Mouse (Mus musculus): ENCODE measurements at regions not wholly inside any gene's neighbourhood (a gene's known extent, or its start where the extent isn't known, plus 50 kb on each side); places are given as distances from the start of the nearest gene placed in this dataset.
"Not testable (repeated sequence)": the region's sequence is repeated elsewhere in the genome, so short reads cannot be mapped to it uniquely, and the experiment has no call there.

DNA sequence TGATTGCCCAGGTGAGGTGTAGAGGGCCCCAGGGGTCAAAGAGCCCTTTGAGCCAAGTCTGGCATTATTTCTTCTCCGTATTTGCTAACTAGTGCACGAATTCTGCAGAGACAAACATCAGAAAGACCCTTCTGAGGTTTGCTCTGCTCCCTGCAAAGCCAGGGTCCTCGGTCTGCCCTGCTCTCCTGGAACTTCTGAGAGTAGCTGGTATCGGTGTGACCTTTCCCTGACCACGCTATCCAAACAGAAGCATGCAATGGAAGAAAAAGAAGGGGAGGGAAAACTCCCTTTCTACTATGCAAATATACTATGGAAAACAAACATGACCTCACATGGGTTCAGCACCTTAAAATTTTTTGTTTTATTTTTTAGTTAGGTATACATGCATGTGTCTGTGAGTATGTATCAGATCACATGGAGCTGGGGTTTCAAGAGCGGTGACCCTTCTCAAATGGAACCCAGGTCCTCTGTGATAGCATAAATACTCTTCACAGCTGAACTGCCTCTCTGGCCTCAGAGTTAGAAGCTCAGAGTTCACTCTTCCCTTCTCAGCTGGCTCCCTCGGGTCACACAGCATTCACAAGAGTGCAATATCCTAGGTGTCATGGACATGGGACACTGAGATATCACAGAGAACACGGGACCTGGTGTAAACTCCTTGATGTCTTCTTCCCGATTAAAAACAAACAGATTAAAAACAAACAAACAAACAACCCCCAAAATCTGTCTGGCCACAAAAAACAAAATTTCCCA, 144.7 kb downstream of the Bcl2l11 start:
- DNase-seq: no peak

DNA sequence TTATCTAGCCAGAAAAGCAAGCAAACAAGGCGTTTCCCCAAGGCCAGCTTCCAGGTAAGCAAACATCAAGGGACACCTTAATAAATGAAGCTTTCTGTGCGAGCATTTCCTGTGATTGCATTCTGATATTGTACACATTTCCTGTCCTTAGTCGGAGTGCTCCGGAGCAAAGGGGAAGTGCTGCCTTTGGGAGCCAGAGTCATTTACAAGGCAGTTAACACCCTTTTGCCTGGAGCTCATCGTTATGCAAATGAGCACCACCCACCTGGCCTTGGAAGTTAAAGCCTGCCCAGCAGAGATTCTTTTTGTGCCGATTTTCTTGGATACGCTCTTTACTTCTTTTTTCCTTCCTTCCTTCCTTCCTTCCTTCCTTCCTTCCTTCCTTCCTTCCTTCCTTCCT, 147.0 kb downstream of the Bcl2l11 start:
- no peak for DNase-seq

- DNase-seq: no peak
Observed at GRCm38 (mm10) chr2:128273292-128273691, 147.5 kb downstream of the Bcl2l11 start.

DNA sequence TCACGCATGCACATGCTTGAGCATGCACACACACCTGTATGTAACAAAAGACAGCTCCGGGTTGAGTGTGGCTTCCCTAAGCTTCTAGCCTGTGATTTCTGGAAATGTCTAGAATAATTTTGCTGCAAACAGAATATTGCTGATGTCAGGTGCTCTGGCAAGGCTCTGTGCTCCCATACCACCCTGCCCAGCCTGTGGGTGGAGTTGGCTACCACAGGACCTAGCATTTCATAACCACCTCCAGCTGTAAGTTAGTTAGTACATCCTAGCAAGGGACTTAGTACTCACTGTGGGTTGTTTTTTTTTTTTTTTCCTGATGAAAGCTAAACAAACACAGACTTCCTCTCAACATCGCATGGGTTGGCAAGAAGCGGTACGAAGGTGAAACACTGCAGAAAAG, 150.5 kb downstream of the Bcl2l11 start:
- no peak for DNase-seq

DNA sequence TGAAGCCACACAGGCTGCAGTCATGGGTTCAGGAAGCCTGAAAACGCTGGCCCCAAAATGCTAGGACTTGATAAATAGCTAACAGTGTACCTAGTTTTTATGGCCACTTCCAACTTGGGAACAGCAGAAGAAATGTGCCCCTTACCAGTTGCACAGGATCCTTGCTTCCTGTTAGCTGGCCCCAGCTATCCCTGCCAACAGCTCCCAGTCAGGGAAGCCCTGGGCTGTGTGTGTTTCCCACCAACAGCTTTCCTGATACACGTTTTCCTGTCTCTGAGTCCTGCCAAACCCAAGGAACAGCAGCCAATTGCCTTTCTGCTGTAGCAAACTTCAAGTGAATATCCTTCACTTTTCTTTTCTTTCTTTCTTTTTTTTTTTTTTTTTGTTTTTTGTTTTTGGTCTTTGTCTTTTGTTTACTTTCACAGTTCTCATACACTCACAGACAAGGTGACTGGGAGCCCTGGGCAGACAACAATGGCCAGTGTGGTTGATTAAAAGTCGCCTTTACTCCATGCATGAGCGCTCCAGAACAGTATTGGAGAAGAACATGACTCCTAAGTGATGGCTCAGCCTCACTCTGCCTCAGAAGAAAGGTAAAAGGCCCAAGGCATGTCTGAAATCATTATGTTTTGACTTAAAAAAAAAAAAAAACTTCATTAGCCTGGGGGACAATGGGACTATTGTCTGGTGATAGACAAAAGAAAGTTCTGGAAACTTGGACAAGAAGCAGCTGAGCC, 151.7 kb downstream of the Bcl2l11 start:
- peak; percentile 36 for DNase-seq

DNA sequence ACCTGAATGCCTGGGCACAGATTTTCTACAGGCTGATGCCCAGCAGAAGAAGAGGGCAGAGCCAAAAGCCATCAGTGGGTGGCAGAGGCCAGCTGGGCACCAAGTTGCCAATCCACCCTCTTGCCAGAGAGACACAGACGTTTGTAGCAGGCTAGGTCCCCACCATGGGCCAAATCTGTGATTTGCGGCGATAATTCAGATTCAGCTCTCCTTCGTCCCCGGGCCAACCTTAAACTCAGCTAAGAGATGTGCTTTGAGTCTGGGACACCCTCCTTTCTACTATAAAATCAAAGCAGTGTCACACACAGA, 152.2 kb downstream of the Bcl2l11 start:
- DNase-seq: no peak

DNA sequence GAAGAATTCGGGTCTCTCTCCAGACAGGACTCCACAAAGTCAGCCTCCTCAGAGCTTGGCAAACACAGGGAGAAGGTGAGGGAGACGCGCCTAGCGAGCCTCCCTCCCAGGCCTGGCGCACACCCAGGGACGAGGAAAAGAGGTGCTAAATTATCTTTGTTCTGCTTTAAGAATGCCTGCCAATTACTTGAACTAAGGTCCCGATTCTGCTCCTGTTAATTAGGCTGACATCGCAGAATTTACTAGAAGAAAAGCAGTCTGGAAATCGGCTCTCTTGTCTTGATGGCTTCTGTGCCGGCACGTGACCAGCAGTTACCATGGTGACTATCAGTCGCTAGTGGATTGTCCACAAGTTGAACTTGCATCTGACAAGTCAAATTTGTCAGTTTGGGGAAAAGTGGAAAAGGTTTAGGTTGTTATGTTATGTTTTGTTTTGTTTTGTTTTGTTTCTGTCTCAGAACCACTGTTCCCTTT, 152.8 kb downstream of the Bcl2l11 start:
- peak; percentile 61 for DNase-seq

GRCm38 (mm10) chr2:128279127-128279710, 153.4 kb downstream of the Bcl2l11 start:
- no peak for DNase-seq

GRCm38 (mm10) chr2:128282591-128282990, 156.8 kb downstream of the Bcl2l11 start:
- no peak for DNase-seq

DNA sequence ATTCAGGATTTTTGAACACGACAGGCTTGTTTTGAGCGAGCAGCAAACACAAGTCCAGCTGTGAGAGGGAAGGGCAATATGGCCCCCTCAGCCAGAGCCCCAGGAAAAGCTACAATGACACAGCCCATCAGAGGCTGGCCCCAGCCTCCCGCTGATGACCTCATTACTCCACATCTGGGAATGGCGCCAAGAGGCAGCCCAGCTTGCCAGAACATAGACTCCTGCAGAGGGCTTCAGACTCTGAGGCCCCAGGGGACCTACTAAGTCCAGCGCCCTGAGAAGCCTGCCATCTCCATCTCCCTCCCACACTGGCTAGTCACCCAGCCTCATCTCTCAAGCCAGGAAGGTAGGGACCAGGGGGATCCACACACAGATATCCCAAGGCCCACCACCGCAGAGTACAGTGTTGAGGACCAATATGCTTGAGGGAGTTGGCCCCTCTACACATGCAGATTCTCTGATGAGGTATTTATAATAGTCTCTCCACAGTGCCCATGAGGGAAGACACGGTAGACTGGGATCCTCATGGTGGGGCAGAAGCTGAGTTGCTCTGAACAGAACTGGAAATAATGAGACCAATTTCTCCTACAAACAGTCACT, 159.1 kb downstream of the Bcl2l11 start:
- DNase-seq: peak; percentile 94

DNA sequence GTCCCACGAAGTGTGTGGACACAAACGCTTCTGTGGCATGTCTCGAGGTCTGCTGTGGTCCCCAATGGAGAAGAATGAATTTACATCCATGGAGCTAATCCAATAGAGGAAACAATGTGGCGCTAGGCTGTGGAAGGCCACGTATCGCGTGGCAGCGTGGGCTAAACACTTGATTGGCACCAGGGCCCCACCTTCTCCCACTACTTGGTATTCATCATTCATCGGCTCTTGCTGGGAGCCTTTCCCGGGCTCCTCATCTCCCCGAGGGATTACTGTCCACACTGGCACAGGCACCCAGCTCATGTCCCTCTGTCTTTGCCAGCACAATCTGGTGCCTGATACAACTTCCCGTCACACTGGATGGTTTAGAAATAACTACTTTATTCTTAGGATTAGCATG, 159.6 kb downstream of the Bcl2l11 start:
- no peak for DNase-seq

- no peak for DNase-seq
Observed at GRCm38 (mm10) chr2:128288138-128288551, 162.3 kb downstream of the Bcl2l11 start.

DNA sequence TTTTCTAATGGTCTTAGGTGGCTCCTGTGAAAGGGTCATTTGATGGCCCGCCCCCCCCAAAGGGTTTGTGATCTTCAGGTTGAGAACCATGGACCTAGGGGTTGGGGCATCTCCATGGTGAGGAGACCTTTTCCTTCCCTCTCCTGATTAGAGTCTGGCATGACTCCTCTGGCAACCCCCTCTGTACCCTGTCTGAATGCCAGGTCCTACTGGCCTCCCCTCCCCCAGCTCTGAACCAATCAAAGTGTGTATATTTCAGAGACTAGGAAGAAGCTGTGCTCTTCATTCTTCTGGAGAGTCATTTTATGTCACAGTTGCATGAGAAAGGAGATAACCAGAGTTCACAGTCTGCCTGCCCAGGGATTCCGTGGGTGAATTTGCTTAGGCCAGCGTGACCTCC, 164.8 kb downstream of the Bcl2l11 start:
- DNase-seq: no peak

- no peak for DNase-seq
Observed at GRCm38 (mm10) chr2:128294610-128295009, 168.8 kb downstream of the Bcl2l11 start.

- no peak for DNase-seq
Observed at GRCm38 (mm10) chr2:128295018-128295424, 169.2 kb downstream of the Bcl2l11 start.

- no peak for DNase-seq
Observed at GRCm38 (mm10) chr2:128295726-128296234, 169.9 kb downstream of the Bcl2l11 start.

DNA sequence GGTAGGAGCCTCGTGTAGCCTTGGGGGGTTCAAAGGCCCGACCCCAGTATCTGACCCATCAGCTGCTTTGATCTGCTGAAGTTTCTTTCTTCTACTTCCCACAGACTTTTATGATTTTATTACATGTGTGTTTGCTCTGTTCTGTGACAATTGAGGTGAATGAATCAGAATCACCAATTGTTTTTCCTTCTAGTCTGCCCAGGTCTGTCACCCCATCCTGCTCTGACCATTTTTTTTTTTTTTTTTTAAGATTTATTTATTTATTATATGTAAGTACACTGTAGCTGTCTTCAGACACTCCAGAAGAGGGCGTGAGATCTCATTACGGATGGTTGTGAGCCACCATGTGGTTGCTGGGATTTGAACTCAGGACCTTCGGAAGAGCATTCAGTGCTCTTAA, 170.6 kb downstream of the Bcl2l11 start:
- DNase-seq: not testable (repeated sequence)

DNA sequence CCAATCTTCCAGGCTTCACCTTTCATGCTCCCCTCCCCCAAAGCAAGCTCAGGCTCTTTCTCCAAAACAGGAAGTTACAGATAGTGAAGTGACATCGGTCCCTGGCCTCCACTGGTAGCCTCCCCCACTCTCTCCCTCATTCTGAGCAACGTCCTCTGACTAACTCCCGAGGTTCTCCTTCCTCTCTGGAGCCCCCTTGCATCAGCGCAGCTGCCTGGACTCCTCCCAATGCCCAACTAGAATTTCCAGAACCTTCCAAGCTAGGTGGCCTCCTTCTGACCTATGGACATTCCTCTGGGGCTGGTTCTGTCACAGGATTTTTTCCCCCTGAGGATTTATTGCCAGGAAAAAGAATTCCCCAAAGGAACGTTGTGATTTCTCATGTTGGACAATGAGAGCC, 171.1 kb downstream of the Bcl2l11 start:
- no peak for DNase-seq

DNA sequence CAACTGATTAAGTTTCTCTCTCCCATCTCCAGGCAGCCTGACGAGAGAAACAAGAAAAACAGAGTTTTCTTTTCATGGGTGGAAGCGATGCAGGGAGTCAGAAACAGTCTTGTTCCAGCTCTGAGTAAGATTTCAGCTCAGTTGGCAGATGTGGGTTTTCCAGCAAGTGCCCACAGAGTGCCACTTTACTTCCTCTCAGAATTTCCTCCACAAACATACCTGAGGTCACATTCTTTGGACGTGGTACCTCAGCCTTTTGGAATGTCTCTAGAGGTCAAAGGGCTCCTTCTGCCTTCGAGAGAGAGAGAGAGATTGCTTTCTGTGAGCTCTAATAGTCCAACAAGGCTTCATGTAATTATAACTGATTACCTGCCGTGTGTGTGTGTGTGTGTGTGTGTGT, 172.0 kb downstream of the Bcl2l11 start:
- DNase-seq: peak; percentile 46

DNA sequence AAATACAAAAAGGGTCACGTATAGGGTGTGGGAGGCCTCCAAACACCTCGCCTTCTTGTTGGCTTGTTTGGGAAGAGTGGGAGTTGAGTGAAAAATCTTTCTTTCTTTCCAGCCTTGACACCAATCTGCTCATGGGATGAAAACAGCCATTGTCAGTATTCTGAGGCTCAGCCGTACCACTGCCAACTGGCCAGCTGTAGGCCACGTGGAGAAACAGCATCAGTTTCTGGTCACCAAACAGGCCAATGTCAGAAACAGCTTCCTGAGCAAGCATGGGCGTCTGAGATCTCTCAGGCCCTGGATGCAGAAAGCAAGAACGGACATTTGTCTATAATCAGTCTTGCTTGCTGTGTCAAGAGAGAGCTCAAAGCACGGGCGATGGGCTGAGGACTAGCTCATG, 173.2 kb downstream of the Bcl2l11 start:
- peak; percentile 62 for DNase-seq

- no peak for DNase-seq
Observed at GRCm38 (mm10) chr2:128301709-128302108, 175.9 kb downstream of the Bcl2l11 start.

- DNase-seq: no peak
Observed at GRCm38 (mm10) chr2:128304063-128304712, 178.3 kb downstream of the Bcl2l11 start.

- DNase-seq: no peak
Observed at GRCm38 (mm10) chr2:128306693-128307092, 180.9 kb downstream of the Bcl2l11 start.

All from lung, postnatal 10 days (tissue).